Mouse (Mus musculus) forelimb bud, embryonic 11.5 days (tissue): ENCODE measurements around the gene Tnk1.

ENCODE experiments used
- DNase-seq: peaks from one replicate; pipeline ENCODE4 v3.0.0-alpha.2; 2012; ENCODE audit warnings: low read depth, low spot score

The Tnk1 gene

DNA sequence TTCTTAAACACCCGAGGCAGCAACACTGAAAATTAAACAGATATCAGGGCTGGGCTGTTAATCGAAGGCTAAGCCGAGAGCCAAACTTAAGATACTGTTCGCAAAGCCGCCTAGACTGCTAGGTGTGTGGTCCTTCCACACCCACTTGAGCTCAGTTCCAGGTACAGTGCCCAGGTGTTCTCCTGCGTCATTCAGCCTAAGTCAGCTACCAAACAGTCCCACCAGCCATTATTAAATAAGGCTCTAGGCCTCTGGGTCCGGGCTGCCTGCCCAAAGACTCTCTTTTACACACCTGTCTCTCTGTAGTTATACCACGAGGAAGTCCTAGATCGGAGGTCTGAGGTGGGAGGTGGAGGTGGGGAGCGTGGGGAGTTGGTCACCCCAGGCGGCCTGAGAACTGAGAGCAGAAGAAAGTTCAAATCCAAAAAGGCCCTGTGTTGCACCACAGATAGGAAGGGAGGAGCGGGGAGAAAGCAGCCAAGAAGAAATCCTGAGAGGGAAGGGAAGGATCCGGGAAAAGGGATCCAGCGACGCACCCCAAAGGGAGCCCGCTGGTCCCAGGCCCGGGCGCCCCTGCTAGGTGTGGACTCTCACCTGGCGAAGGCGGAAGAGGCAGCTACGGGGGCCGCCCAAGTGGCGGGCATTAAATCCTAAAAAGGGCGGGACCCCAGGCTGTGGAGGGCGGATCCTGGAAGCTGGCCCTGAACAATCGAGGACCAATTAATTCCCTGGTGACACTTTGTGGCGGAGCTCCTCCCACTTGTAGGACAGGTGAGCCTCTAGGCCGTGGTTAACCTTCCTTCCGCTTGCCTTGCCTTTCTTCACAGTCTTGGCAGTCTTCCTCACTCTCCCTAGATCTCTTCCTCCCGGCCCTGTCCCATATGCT is at the start of gene Tnk1:
Tnk1 (minus strand) TSS at position 618 of the 886 bp plus-strand sequence.
- DNase-seq, result no peak

GRCm38 (mm10) chr11:69904311-69904710 is 45.8 kb upstream of the Tnk1 start:
- no peak for DNase-seq

DNA sequence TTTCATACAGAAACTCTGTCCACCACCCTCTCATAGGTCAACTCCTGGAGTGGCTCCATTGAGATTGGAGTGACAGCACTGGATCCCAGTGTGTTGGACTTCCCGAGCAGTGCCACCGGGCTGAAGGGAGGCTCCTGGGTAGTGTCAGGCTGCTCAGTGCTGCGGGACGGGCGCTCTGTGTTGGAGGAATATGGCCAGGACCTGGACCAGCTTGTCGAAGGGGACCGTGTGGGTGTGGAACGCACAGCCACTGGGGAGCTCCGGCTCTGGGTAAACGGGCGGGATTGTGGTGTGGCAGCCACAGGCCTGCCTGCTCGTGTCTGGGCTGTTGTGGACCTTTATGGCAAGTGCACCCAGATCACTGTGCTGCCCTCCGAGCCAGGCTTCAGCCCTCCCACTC is 44.4 kb upstream of the Tnk1 start:
- DNase-seq, result no peak

GRCm38 (mm10) chr11:69901993-69902392 is 43.5 kb upstream of the Tnk1 start:
- DNase-seq, result no peak

GRCm38 (mm10) chr11:69901406-69901846 is 42.9 kb upstream of the Tnk1 start:
- DNase-seq, result peak; percentile 99

DNA sequence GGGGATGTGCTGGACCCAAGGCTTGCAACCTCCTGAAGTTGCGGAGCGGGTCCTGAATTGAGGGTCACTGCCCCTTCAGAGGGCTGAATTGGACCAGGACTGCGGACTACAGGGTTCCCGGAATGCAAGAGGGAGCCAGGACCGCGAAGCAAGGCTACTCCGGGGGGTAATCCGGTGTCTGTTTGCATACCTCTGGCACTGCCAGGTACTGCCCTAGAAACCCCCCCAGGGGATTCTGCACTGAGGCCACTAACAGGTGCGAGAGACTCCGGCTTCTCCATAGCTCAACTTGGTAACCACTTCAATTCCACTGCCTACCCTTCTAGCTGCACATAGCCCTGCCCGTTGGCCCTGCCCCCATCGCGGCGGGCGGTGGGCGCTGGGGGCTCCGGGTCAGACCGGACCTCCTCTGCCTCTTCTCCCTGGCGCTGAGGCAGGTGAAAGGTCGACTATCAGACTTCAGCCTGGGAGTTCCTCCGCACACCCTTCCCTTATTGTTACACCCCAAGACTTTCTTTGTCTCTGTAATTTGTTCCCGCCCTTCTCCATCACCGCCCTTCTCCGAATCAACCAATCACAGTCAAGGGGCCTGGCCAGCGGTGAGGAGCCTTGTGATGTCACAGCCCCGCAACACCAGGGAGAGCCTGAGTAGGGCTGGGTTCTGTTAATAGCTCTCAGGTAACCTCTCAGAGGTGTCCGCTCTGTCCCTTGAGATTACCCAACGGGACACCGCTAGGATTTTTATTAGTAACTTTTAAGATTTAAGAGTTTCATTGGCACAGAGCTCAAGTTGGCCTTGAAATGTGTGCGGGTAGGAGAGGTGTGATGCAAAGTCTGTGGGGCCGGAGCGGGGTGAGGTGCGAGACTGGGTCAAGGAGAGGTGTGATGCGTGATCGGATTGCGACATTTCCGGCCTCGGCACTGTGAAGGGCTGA is 42.2 kb upstream of the Tnk1 start, which contains the start of the genes 2810408A11Rik and Neurl4:
2810408A11Rik (minus strand) TSS at position 517 of the 935 bp plus-strand sequence.
Neurl4 (plus strand) TSS at position 602 of the 935 bp plus-strand sequence.
- peak; percentile 97 for DNase-seq

- no peak for DNase-seq
Observed at GRCm38 (mm10) chr11:69899870-69900269, 41.3 kb upstream of the Tnk1 start.

DNA sequence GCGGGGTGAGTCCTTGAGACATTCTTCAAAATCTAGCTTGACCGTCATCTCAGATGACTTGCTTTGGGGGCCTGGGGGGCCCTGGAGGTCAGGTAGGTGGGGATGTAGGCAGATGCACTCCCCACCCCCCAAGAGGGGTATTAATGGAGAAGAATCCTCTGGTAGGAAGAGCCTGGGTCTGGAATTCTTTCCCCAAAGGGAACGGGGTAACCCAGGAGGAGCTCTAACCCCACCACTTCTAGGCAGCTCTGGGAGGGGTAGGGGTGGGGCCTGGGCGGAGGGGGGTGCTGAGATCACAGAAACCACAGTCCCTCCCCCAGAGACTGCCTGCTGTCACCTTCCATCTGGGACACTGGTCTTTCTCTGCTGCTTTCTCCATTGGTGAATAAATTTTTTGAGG is 36.8 kb upstream of the Tnk1 start, which contains the start of gene Acap1:
Acap1 (minus strand) TSS at position 249 of the 400 bp plus-strand sequence.
- DNase-seq, result no peak

GRCm38 (mm10) chr11:69894671-69895070 is 36.1 kb upstream of the Tnk1 start:
- DNase-seq, result no peak

GRCm38 (mm10) chr11:69891482-69891881 is 33.0 kb upstream of the Tnk1 start:
- DNase-seq, result no peak

GRCm38 (mm10) chr11:69886907-69887635 is 28.5 kb upstream of the Tnk1 start:
- DNase-seq, result no peak

DNA sequence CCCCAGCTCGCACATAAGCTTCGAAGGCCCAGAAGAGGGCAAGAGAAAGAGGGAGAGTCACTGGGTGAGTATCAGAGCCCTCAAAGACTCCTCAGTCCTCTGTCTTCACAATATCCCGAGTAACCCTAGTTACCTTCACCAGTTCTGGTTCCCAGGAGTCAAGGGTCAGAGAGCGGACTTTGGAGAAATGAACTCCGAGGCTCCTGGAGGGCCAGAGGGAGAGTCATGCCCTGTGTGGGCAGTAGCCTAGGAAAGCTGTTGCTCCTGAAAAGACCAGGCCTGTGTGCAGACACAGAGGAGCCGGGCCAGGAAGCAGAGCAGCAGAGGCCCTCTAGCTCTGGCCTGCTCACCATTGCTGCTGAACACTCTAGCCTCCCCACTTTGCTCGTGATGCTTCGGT is 26.1 kb upstream of the Tnk1 start:
- DNase-seq, result no peak

DNA sequence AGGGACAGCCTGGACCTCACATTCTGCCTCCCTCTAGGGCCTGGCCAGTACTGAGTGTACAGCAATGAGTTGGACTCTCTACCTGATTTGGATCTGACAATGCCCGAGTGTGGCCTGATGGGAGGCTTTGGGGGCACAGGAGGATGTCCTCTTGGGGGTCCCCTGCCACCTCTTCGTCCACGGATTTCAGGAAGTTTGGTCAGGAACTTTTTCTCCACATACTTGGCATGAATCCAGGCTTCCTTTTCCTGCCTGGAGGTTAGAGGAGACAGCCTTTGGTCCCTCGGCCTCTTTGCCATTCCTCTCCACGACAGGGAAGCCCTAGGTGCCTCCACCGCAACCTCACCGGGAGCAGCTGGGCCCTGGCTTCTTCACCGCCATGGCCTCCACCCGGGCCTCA is 25.7 kb upstream of the Tnk1 start:
- no peak for DNase-seq

DNA sequence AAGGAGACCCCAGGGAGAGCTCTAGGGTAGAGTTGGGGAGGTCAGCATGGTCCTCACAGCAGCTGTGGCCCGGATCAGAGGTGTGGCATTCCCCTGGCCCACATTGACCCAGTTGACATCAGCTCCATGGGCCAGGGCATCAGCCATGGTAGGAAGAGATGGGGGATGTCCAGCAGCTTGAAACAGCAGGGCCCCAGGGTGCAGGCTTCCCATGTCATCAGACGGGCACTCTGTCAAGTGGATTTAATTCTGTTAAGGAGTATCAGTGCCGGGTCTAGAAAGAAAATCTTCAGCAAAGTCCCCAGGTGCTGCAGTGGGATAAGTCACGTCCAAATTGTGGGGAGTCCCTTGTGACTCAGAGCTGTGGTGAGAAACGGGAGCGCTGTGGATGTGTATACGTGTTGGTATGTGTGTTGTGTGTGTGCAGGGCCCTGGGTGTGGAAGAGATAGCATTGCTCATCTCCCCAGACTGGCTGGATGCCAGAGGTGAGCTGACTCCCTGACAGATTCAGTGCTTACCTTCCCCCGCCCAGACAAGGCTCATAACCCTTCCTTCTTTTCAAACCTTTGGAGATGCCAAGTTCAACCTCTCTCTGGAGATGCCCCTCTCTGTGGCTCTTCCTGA is 25.1 kb upstream of the Tnk1 start:
- no peak for DNase-seq

DNA sequence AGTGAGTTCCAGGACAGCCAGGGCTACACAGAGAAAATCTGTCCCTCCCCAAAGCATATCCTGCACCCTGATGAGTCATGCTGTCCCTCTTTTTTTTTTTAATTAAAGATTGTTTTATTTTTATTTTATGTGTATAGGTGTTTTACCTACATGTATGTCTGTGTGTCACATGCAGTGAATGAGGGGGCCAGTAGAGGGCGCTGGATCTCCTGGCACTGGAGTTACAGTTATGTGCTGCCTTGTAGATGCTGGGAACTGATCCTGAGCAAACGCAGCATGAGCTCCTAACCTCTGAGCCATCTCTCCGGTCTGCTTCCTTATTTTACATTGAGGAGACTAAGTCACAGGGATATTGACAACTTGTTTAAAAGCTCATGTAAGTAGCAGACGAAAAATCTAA is 24.5 kb upstream of the Tnk1 start:
- DNase-seq, result no peak

DNA sequence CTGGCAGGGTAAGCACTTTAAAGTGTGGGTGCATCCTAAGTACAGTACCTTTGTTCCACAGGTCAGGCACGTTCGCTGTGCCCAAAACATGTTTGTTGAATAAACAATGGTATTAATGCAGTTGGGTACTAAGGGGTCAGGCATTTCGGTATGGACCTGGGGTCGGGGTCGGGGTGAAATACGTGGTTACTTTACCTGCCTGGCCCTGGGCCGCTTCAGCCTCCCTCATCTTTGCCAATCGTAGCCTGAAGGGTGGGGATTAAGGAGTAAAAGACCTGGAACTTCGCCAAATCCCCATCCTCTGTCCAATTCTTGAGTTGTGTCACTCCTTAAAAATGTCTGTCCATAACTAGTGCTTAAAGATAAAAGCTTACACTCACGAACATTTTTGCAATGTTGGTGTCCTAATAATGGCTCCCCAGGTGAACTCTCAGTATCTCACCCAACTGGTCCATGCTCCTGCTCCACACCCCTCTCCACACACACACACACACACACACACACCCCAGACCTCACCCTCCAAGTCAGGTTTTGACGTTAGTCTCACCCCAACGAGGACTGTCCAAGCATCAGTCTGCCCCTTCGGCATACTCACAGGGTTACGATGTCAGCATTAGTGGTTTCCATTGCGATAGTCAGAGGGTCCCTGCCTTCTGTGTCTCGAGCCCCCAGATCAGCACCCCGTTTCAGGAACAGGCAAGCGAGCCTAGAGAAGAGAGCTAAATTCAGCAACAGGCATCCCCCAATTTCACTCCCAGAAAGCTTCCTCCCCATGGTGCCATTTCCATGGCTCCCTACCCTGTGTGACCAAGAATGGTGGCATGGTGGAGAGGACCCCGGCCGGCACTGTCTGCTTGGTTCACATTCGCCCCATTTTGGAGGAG is 23.5 kb upstream of the Tnk1 start:
- no peak for DNase-seq

GRCm38 (mm10) chr11:69880853-69881603 is 22.5 kb upstream of the Tnk1 start, which contains the start of gene Kctd11:
Gene Kctd11 (minus strand): TSS chr11:69881406.
- DNase-seq, result peak; percentile 59

DNA sequence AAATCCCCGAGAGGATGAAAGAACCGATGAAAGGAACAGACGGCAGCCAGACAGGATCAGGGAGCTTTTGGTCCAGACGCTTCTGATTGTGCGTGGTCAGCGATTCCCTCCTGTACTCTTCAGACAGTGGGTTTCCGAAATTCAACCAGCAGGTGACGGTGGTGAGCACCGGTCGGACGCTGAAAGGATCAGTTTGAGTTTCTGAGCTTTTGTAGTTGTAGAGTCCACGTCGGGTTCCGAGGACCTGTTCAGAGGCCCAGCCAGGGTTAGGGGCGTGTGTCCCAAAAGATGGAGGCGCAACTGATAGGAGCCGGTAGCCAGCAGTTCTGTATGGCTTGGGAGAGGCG is 21.9 kb upstream of the Tnk1 start:
- peak; percentile 79 for DNase-seq

DNA sequence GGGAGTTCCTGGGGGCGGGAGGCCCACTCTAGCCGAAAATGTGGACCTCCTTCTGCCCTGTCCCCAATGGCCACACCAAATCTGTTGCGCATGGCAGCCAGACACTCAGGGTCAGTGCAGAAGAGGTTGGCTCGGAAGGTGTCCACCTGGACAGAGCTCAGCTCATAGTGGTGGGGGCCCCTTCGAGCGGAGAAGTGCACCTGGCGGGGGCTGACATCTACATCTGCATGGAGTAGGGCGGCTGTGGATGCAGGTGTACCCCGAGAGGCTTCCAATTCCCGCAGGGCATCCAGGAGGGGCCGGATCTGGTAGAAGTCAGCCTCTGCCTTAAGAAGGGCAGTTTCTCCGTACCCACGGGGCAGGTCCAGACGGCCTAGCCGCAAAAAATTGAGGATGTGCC is 21.2 kb upstream of the Tnk1 start:
- DNase-seq, result no peak
